Mouse (Mus musculus): Measurements from ENCODE around the gene Plxdc1. TPM values are rescaled to one million over a fixed set of nuclear protein-coding genes. Genes with fewer than 3 reads are reported as not detected.

Gene Plxdc1
- polyA plus RNA-seq (2011; ENCODE audit: insufficient read depth, insufficient read length, low replicate concordance, missing spikeins) = 2.0 and 11.9 TPM in 2 replicates

GRCm38 (mm10) chr11:97985727-97986677 lies at the start of gene Plxdc1:
Gene Plxdc1 (minus strand): TSS chr11:97986444.
- WGBS = 3% methylated on average over 74 of the region's 74 CpGs
- Histone ChIP-seq H3K4me1 (ENCODE audit: control insufficient read depth, insufficient read depth, low read length) (peaks cover 2% of the 10 kb centered on the region; the same call in 1 of the 2 replicates), H3K27ac (ENCODE audit: control insufficient read depth, insufficient read depth, low read depth, low read length, poor library complexity) (peak within 1 kb of the TSS; percentile 80; the same call in 1 of the 2 replicates), H3K4me3 (replicated peaks; ENCODE audit: control insufficient read depth, low read depth, low read length) (peak within 1 kb of the TSS; percentile 56)
- TF ChIP-seq POLR2A (IDR thresholded peaks at IDR 0.05; ENCODE audit: borderline replicate concordance, control insufficient read depth, low read depth, low read length) (no peak; the same call in 1 of the 2 replicates), CTCF (IDR thresholded peaks at IDR 0.05; ENCODE audit: control insufficient read depth, insufficient read depth, low read length) (no peak)

GRCm38 (mm10) chr11:98035977-98036377 lies 49.7 kb upstream of the Plxdc1 start:
- H3K4me3 ChIP-seq (replicated peaks; ENCODE audit: control insufficient read depth, low read depth, low read length) = no peak overlapping the region
- H3K27ac ChIP-seq (ENCODE audit: control insufficient read depth, insufficient read depth, low read depth, low read length, poor library complexity) = no peak overlapping the region
- 1% methylated on average over 26 of the region's 27 CpGs for WGBS
- no peak for TF ChIP-seq CTCF (IDR thresholded peaks at IDR 0.05; ENCODE audit: control insufficient read depth, insufficient read depth, low read length)
- no peak for TF ChIP-seq POLR2A (IDR thresholded peaks at IDR 0.05; ENCODE audit: borderline replicate concordance, control insufficient read depth, low read depth, low read length)
- H3K4me1 ChIP-seq (ENCODE audit: control insufficient read depth, insufficient read depth, low read length) = no peaks in the 10 kb centered on the region

GRCm38 (mm10) chr11:98034840-98035239 lies 48.6 kb upstream of the Plxdc1 start:
- 68% methylated on average over 4 of the region's 4 CpGs for WGBS
- TF ChIP-seq CTCF (IDR thresholded peaks at IDR 0.05; ENCODE audit: control insufficient read depth, insufficient read depth, low read length) = no peak
- no peak for TF ChIP-seq POLR2A (IDR thresholded peaks at IDR 0.05; ENCODE audit: borderline replicate concordance, control insufficient read depth, low read depth, low read length)
- no peaks in the 10 kb centered on the region for H3K4me1 ChIP-seq (ENCODE audit: control insufficient read depth, insufficient read depth, low read length)
- no peak overlapping the region for H3K27ac ChIP-seq (ENCODE audit: control insufficient read depth, insufficient read depth, low read depth, low read length, poor library complexity)
- no peak overlapping the region for H3K4me3 ChIP-seq (replicated peaks; ENCODE audit: control insufficient read depth, low read depth, low read length)

- no peak for TF ChIP-seq CTCF (IDR thresholded peaks at IDR 0.05; ENCODE audit: control insufficient read depth, insufficient read depth, low read length)
- no peak for TF ChIP-seq POLR2A (IDR thresholded peaks at IDR 0.05; ENCODE audit: borderline replicate concordance, control insufficient read depth, low read depth, low read length)
- H3K4me1 ChIP-seq (ENCODE audit: control insufficient read depth, insufficient read depth, low read length) = no peaks in the 10 kb centered on the region
- no peak overlapping the region for H3K27ac ChIP-seq (ENCODE audit: control insufficient read depth, insufficient read depth, low read depth, low read length, poor library complexity)
- WGBS = 76% methylated on average over 5 of the region's 5 CpGs
- H3K4me3 ChIP-seq (replicated peaks; ENCODE audit: control insufficient read depth, low read depth, low read length) = no peak overlapping the region
These were observed 47.8 kb upstream of the Plxdc1 start for GRCm38 (mm10) chr11:98034061-98034460.

GRCm38 (mm10) chr11:98031443-98031770 lies 45.2 kb upstream of the Plxdc1 start:
- H3K4me1 ChIP-seq (ENCODE audit: control insufficient read depth, insufficient read depth, low read length) = no peaks in the 10 kb centered on the region
- H3K4me3 ChIP-seq (replicated peaks; ENCODE audit: control insufficient read depth, low read depth, low read length) = no peak overlapping the region
- TF ChIP-seq POLR2A (IDR thresholded peaks at IDR 0.05; ENCODE audit: borderline replicate concordance, control insufficient read depth, low read depth, low read length) (no peak), CTCF (IDR thresholded peaks at IDR 0.05; ENCODE audit: control insufficient read depth, insufficient read depth, low read length) (peak; percentile 76)
- 10% methylated on average over 5 of the region's 5 CpGs for WGBS
- H3K27ac ChIP-seq (ENCODE audit: control insufficient read depth, insufficient read depth, low read depth, low read length, poor library complexity) = no peak overlapping the region

GRCm38 (mm10) chr11:98030701-98031442 lies 44.6 kb upstream of the Plxdc1 start:
- Histone ChIP-seq H3K27ac (ENCODE audit: control insufficient read depth, insufficient read depth, low read depth, low read length, poor library complexity) (no peak overlapping the region), H3K4me3 (replicated peaks; ENCODE audit: control insufficient read depth, low read depth, low read length) (no peak overlapping the region), H3K4me1 (ENCODE audit: control insufficient read depth, insufficient read depth, low read length) (no peaks in the 10 kb centered on the region)
- no peak for TF ChIP-seq CTCF (IDR thresholded peaks at IDR 0.05; ENCODE audit: control insufficient read depth, insufficient read depth, low read length)
- no peak for TF ChIP-seq POLR2A (IDR thresholded peaks at IDR 0.05; ENCODE audit: borderline replicate concordance, control insufficient read depth, low read depth, low read length)
- 73% methylated on average over 5 of the region's 5 CpGs for WGBS

GRCm38 (mm10) chr11:98027785-98028184 lies 41.5 kb upstream of the Plxdc1 start:
- H3K27ac ChIP-seq (ENCODE audit: control insufficient read depth, insufficient read depth, low read depth, low read length, poor library complexity) = no peak overlapping the region
- H3K4me1 ChIP-seq (ENCODE audit: control insufficient read depth, insufficient read depth, low read length) = peaks cover 1% of the 10 kb centered on the region; the same call in 1 of the 2 replicates
- no peak for TF ChIP-seq CTCF (IDR thresholded peaks at IDR 0.05; ENCODE audit: control insufficient read depth, insufficient read depth, low read length)
- TF ChIP-seq POLR2A (IDR thresholded peaks at IDR 0.05; ENCODE audit: borderline replicate concordance, control insufficient read depth, low read depth, low read length) = no peak
- H3K4me3 ChIP-seq (replicated peaks; ENCODE audit: control insufficient read depth, low read depth, low read length) = peak overlapping the region; percentile 28
- 16% methylated on average over 7 of the region's 7 CpGs for WGBS

- TF ChIP-seq POLR2A (IDR thresholded peaks at IDR 0.05; ENCODE audit: borderline replicate concordance, control insufficient read depth, low read depth, low read length) (no peak), CTCF (IDR thresholded peaks at IDR 0.05; ENCODE audit: control insufficient read depth, insufficient read depth, low read length) (no peak)
- peak overlapping the region; percentile 77 for H3K27ac ChIP-seq (ENCODE audit: control insufficient read depth, insufficient read depth, low read depth, low read length, poor library complexity)
- peak overlapping the region; percentile 91 for H3K4me3 ChIP-seq (replicated peaks; ENCODE audit: control insufficient read depth, low read depth, low read length)
- H3K4me1 ChIP-seq (ENCODE audit: control insufficient read depth, insufficient read depth, low read length) = peaks cover 1% of the 10 kb centered on the region; the same call in 1 of the 2 replicates
- WGBS = under 1% methylated on average over 18 of the region's 18 CpGs
These were observed 41.0 kb upstream of the Plxdc1 start for GRCm38 (mm10) chr11:98027297-98027688.
